Mouse (Mus musculus): ENCODE measurements at regions not wholly inside any gene's neighbourhood (a gene's known extent, or its start where the extent isn't known, plus 50 kb on each side); places are given as distances from the start of the nearest gene placed in this dataset.

DNA sequence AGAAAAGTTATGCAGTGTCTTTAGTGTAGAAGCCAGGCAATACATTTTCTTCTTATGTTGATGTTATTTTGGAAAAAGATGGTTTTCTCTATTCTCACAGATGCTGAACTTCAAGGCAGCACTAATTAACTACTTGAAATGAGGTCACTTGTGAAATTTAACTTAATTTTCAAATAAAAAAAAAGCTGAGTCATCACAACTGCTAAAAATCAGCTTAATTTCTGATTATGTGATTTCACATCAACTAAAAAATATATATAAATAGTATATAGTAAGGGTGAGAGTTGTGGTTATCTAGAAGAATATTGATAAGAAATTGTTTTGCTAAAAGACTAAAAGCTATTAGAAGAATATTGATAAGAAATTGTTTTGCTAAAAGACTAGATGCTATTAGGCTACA lies 1326.0 kb upstream of the Gm7489 start:
- TF ChIP-seq CTCF (IDR thresholded peaks at IDR 0.05; ENCODE audit: low read depth) (no peak), EP300 (IDR thresholded peaks at IDR 0.05; ENCODE audit: low read depth) (no peak)
